16 mouse cellular contexts compared by ENCODE assay signal in genomic region chr7:99172898-99173297, GRCm38 (mm10). TPM values are rescaled to one million over a fixed set of nuclear protein-coding genes. Genes with fewer than 3 reads are reported as not detected.
DNase-seq lines count a peak whose midpoint lies in the region; ATAC-seq lines count a peak whose summit lies in the region.
"Had no signal": no experiment of that assay in that cellular context is flagged by ENCODE, and none has a peak within 500 bp of the region (broad histone marks: within the 10 kb centered on the region; RNA-seq: fewer than 3 reads in every experiment).

No protein-coding gene starts in this region.

- no peak for ATAC-seq in liver, embryonic 16.5 days (ENCODE audit: low read depth)
- ATAC-seq in liver, embryonic 11.5 days (replicated peaks; ENCODE audit: low FRiP score): no peak
- peak; percentile 44 for ATAC-seq in granulocyte monocyte progenitor cell, adult 5-6 weeks (replicated peaks; ENCODE audit: poor library complexity, severe bottlenecking)
- ATAC-seq in lung, embryonic 16.5 days (ENCODE audit: low read depth): 0 out of 2 replicates have a peak, but pooled peaks have one; percentile 36
- peak; percentile 25; the same call in 1 of the 2 replicates for ATAC-seq in neutrophil, adult 5-6 weeks (ENCODE audit: extremely low read depth, insufficient number of reproducible peaks, low FRiP score, poor library complexity, severe bottlenecking)
- ATAC-seq: forebrain, embryonic 15.5 days had no signal

- H3K4me2 ChIP-seq in liver, embryonic 16.5 days (ENCODE audit: low read depth, low read length): no peak overlapping the region
- H3K4me2 ChIP-seq in liver, embryonic 11.5 days: no peak overlapping the region
- H3K4me2 ChIP-seq in lung, embryonic 16.5 days (ENCODE audit: low read depth, low read length): no peak overlapping the region
- H3K4me2 ChIP-seq: embryonic facial prominence, embryonic 12.5 days; forebrain, embryonic 15.5 days; hindbrain, embryonic 15.5 days; lung, embryonic 15.5 days had no signal

- H3K4me3 ChIP-seq in liver, embryonic 16.5 days (ENCODE audit: low read depth, low read length): no peak overlapping the region
- H3K4me3 ChIP-seq in liver, embryonic 11.5 days (ENCODE audit: low read depth, low read length): no peak overlapping the region
- no peak overlapping the region for H3K4me3 ChIP-seq in lung, embryonic 16.5 days (ENCODE audit: low read length)
- H3K4me3 ChIP-seq: embryonic facial prominence, embryonic 12.5 days; forebrain, embryonic 15.5 days; hindbrain, embryonic 15.5 days; lung, embryonic 15.5 days had no signal

- H3K27ac ChIP-seq in liver, embryonic 16.5 days (ENCODE audit: low read length): 0 out of 2 replicates have a peak overlapping the region, but pooled peaks have one; percentile 7
- no peak overlapping the region for H3K27ac ChIP-seq in liver, embryonic 11.5 days (ENCODE audit: low read depth, low read length)
- no peak overlapping the region for H3K27ac ChIP-seq in lung, embryonic 16.5 days (ENCODE audit: low read length)
- H3K27ac ChIP-seq: embryonic facial prominence, embryonic 12.5 days; forebrain, embryonic 15.5 days; hindbrain, embryonic 15.5 days; kidney, postnatal 0 days; lung, embryonic 15.5 days had no signal

- 51% methylated on average over 6 of the region's 6 CpGs for WGBS in liver, embryonic 16.5 days (ENCODE audit: insufficient replicate concordance)
- 82% methylated on average over 6 of the region's 6 CpGs for WGBS in liver, embryonic 11.5 days
- WGBS in lung, embryonic 16.5 days: 54% methylated on average over 6 of the region's 6 CpGs

- no peaks in the 10 kb centered on the region for H3K27me3 ChIP-seq in liver, embryonic 16.5 days (ENCODE audit: control insufficient read depth, insufficient read depth, low read depth, low read length)
- H3K27me3 ChIP-seq in liver, embryonic 11.5 days (replicated peaks; ENCODE audit: control insufficient read depth, insufficient read depth, low read length): no peaks in the 10 kb centered on the region
- no peaks in the 10 kb centered on the region for H3K27me3 ChIP-seq in lung, embryonic 16.5 days (ENCODE audit: control insufficient read depth, insufficient read depth, low read depth, low read length)
- H3K27me3 ChIP-seq: embryonic facial prominence, embryonic 12.5 days; forebrain, embryonic 15.5 days; hindbrain, embryonic 15.5 days; lung, embryonic 15.5 days had no signal

- no peaks in the 10 kb centered on the region for H3K9me3 ChIP-seq in liver, embryonic 16.5 days (replicated peaks; ENCODE audit: control insufficient read depth, low read length)
- H3K9me3 ChIP-seq in liver, embryonic 11.5 days (ENCODE audit: control insufficient read depth, low read length): no peaks in the 10 kb centered on the region
- H3K9me3 ChIP-seq in lung, embryonic 16.5 days (ENCODE audit: control insufficient read depth, low read length): no peaks in the 10 kb centered on the region
- H3K9me3 ChIP-seq: embryonic facial prominence, embryonic 12.5 days; forebrain, embryonic 15.5 days; hindbrain, embryonic 15.5 days; lung, embryonic 15.5 days had no signal

- no peak for DNase-seq in liver, embryonic 11.5 days (ENCODE audit: low spot score)
- no peak for DNase-seq in embryo, embryonic 10.5 days (ENCODE audit: low spot score)
- DNase-seq in layer of hippocampus, postnatal 36 days: no peak
- DNase-seq in cerebellum, adult 9-11 months: no peak
- DNase-seq: adrenal gland, postnatal 36 days; cerebellum, adult 2 months; gastrocnemius, postnatal 36 days had no signal

- no peak overlapping the region for H3K9ac ChIP-seq in liver, embryonic 16.5 days (ENCODE audit: low read depth, low read length)
- H3K9ac ChIP-seq in liver, embryonic 11.5 days (ENCODE audit: low read depth, low read length): no peak overlapping the region
- no peak overlapping the region for H3K9ac ChIP-seq in lung, embryonic 16.5 days (ENCODE audit: low read length)
- H3K9ac ChIP-seq: embryonic facial prominence, embryonic 12.5 days; forebrain, embryonic 15.5 days; hindbrain, embryonic 15.5 days; lung, embryonic 15.5 days had no signal

- no peaks in the 10 kb centered on the region for H3K36me3 ChIP-seq in liver, embryonic 16.5 days (ENCODE audit: control insufficient read depth, insufficient read depth)
- no peaks in the 10 kb centered on the region for H3K36me3 ChIP-seq in liver, embryonic 11.5 days (ENCODE audit: control insufficient read depth, insufficient read depth, low read length)
- H3K36me3 ChIP-seq in lung, embryonic 16.5 days (ENCODE audit: control insufficient read depth, insufficient read depth, low read length): no peaks in the 10 kb centered on the region
- H3K36me3 ChIP-seq: embryonic facial prominence, embryonic 12.5 days; forebrain, embryonic 15.5 days; hindbrain, embryonic 15.5 days; lung, embryonic 15.5 days had no signal

- peaks cover 28% of the 10 kb centered on the region for H3K4me1 ChIP-seq in liver, embryonic 16.5 days (ENCODE audit: control insufficient read depth, low read depth, low read length)
- no peaks in the 10 kb centered on the region; the same call in none of the 2 replicates for H3K4me1 ChIP-seq in liver, embryonic 11.5 days (replicated peaks; ENCODE audit: control insufficient read depth, insufficient read depth, low read length)
- peaks cover under 1% of the 10 kb centered on the region; the same call in 1 of the 2 replicates for H3K4me1 ChIP-seq in lung, embryonic 16.5 days (replicated peaks; ENCODE audit: control insufficient read depth, insufficient read depth, low read length)
- H3K4me1 ChIP-seq: embryonic facial prominence, embryonic 12.5 days; forebrain, embryonic 15.5 days; hindbrain, embryonic 15.5 days had no signal

RNA-seq across cellular contexts. Expression of gene Dgat2, which starts 9.6 kb away (rescaled TPM):
- polyA plus RNA-seq in liver, embryonic 16.5 days (2015; fragmentation: Nextera tagmentation; extraction: Ambion mirVana): 168 and 194 TPM in 2 replicates
- polyA plus RNA-seq in liver, embryonic 11.5 days (2014; fragmentation: Nextera tagmentation; extraction: Ambion mirVana): 59.9 and 60.1 TPM in 2 replicates
- 9.6 and 13.9 TPM in 2 replicates for total RNA-seq in granulocyte monocyte progenitor cell, adult 5-6 weeks (2014; fragmentation: Nextera tagmentation)
- 6.7 and 7.9 TPM in 2 replicates for total RNA-seq in granulocyte monocyte progenitor cell, adult 5-6 weeks (2017)
- 38.3 and 41.9 TPM in 2 replicates for polyA plus RNA-seq in lung, embryonic 16.5 days (2015; fragmentation: Nextera tagmentation; extraction: Ambion mirVana)
- total RNA-seq in neutrophil, adult 5-6 weeks (2017): 26.4 and 28.5 TPM in 2 replicates
- 100 to 1,000 TPM in 1 of 2 experiments, 10 to 100 TPM in 1; 94.3 to 106 TPM for total RNA-seq in layer of hippocampus, postnatal 36 days (2021)

RNA-seq across cellular contexts. Expression of gene Uvrag, which starts 32.0 kb away (rescaled TPM):
- polyA plus RNA-seq in liver, embryonic 16.5 days (2015; fragmentation: Nextera tagmentation; extraction: Ambion mirVana): 7.6 and 8.2 TPM in 2 replicates
- polyA plus RNA-seq in liver, embryonic 11.5 days (2014; fragmentation: Nextera tagmentation; extraction: Ambion mirVana): 14.5 and 16.2 TPM in 2 replicates
- total RNA-seq in granulocyte monocyte progenitor cell, adult 5-6 weeks (2014; fragmentation: Nextera tagmentation): 25.7 and 31.0 TPM in 2 replicates
- 26.8 and 38.7 TPM in 2 replicates for total RNA-seq in granulocyte monocyte progenitor cell, adult 5-6 weeks (2017)
- polyA plus RNA-seq in lung, embryonic 16.5 days (2015; fragmentation: Nextera tagmentation; extraction: Ambion mirVana): 22.4 and 24.1 TPM in 2 replicates
- 90.1 and 93.1 TPM in 2 replicates for total RNA-seq in neutrophil, adult 5-6 weeks (2017)
- 10 to 100 TPM; 49.0 to 50.7 TPM for total RNA-seq in layer of hippocampus, postnatal 36 days (2021)

Comparison
In these comparisons a context has a peak if more than half of its experiments do, and no peak if none do; other contexts are left out.
1. ATAC-seq: peak in granulocyte monocyte progenitor cell, adult 5-6 weeks (single experiment), lung, embryonic 16.5 days (single experiment) and neutrophil, adult 5-6 weeks (single experiment); none in liver, embryonic 16.5 days (single experiment) and liver, embryonic 11.5 days (single experiment).